Mouse (Mus musculus): ENCODE data around the gene Ankrd28. TPM values are rescaled to one million over a fixed set of nuclear protein-coding genes. Genes with fewer than 3 reads are reported as not detected.
A peak's percentile ranks its signal among the peaks of the same experiment; 100 is the strongest.
"Not testable (repeated sequence)": the region's sequence is repeated elsewhere in the genome, so short reads cannot be mapped to it uniquely, and the experiment has no call there.

Ankrd28 gene
- total RNA-seq, 2 experiments from 2014 or later = 36.7 to 49.1 TPM

- intact Hi-C loops (cut with DNase I) = no loop called here
- no peak for DNase-seq
Measured at GRCm38 (mm10) chr14:31795535-31795934, 34.9 kb downstream of the Ankrd28 start.

GRCm38 (mm10) chr14:31794776-31795126 lies 35.7 kb downstream of the Ankrd28 start:
- intact Hi-C loops (cut with DNase I) = loop anchor here (5.0 kb wide), 1 partner anchor 283 kb away; no protein-coding TSS in a partner anchor
- DNase-seq = no peak

GRCm38 (mm10) chr14:31793979-31794775 lies 36.3 kb downstream of the Ankrd28 start:
- DNase-seq = no peak
- intact Hi-C loops (cut with DNase I) = loop anchor here (5.0 kb wide), 1 partner anchor 283 kb away; no protein-coding TSS in a partner anchor

GRCm38 (mm10) chr14:31790797-31791196 lies 39.7 kb downstream of the Ankrd28 start:
- intact Hi-C loops (cut with DNase I) = loop anchor here (2.0 to 5.0 kb wide), 2 partner anchors 134 to 287 kb away; no protein-coding TSS in a partner anchor
- DNase-seq = no peak

GRCm38 (mm10) chr14:31786906-31787305 lies 43.5 kb downstream of the Ankrd28 start:
- intact Hi-C loops (cut with DNase I) = no loop called here

GRCm38 (mm10) chr14:31785681-31786080 lies 44.8 kb downstream of the Ankrd28 start:
- intact Hi-C loops (cut with DNase I) = no loop called here
- no peak for DNase-seq

More at GRCm38 (mm10) chr14:31786906-31787305, 43.5 kb downstream of the Ankrd28 start:
- DNase-seq = no peak

GRCm38 (mm10) chr14:31784975-31785374 lies 45.5 kb downstream of the Ankrd28 start:
- intact Hi-C loops (cut with DNase I) = no loop called here
- no peak for DNase-seq

- intact Hi-C loops (cut with DNase I) = loop anchor here (2.0 kb wide), 1 partner anchor 119 kb away; no protein-coding TSS in a partner anchor
Measured at GRCm38 (mm10) chr14:31781309-31782049, 49.0 kb downstream of the Ankrd28 start.

GRCm38 (mm10) chr14:31780412-31781233 lies 49.8 kb downstream of the Ankrd28 start:
- intact Hi-C loops (cut with DNase I) = loop anchor here (2.0 kb wide), 1 partner anchor 118 kb away; no protein-coding TSS in a partner anchor
- DNase-seq = no peak

More at GRCm38 (mm10) chr14:31781309-31782049, 49.0 kb downstream of the Ankrd28 start:
- DNase-seq = peak in 1 of 2 experiments; percentile 47

GRCm38 (mm10) chr14:31773518-31773917 lies 56.9 kb downstream of the Ankrd28 start:
- DNase-seq = no peak

GRCm38 (mm10) chr14:31772251-31772650 lies 58.2 kb downstream of the Ankrd28 start:
- no peak for DNase-seq
- intact Hi-C loops (cut with DNase I) = no loop called here

More at GRCm38 (mm10) chr14:31773518-31773917, 56.9 kb downstream of the Ankrd28 start:
- intact Hi-C loops (cut with DNase I) = no loop called here

- intact Hi-C loops (cut with DNase I) = no loop called here
- DNase-seq = no peak
Measured at GRCm38 (mm10) chr14:31768531-31768930, 61.9 kb downstream of the Ankrd28 start.

- DNase-seq = no peak
- intact Hi-C loops (cut with DNase I) = no loop called here
Measured at GRCm38 (mm10) chr14:31764083-31764482, 66.4 kb downstream of the Ankrd28 start.

- no peak for DNase-seq
- intact Hi-C loops (cut with DNase I) = no loop called here
Measured at GRCm38 (mm10) chr14:31761727-31762126, 68.7 kb downstream of the Ankrd28 start.

- DNase-seq = no peak
- intact Hi-C loops (cut with DNase I) = no loop called here
Measured at GRCm38 (mm10) chr14:31759195-31759594, 71.3 kb downstream of the Ankrd28 start.

GRCm38 (mm10) chr14:31758410-31758809 lies 72.0 kb downstream of the Ankrd28 start:
- DNase-seq; intact Hi-C loops (cut with DNase I): not testable (repeated sequence)

- DNase-seq = no peak
- intact Hi-C loops (cut with DNase I) = no loop called here
Measured at GRCm38 (mm10) chr14:31748239-31748873, 82.1 kb downstream of the Ankrd28 start.

GRCm38 (mm10) chr14:31742523-31742922 lies 87.9 kb downstream of the Ankrd28 start:
- intact Hi-C loops (cut with DNase I) = no loop called here

GRCm38 (mm10) chr14:31734811-31735210 lies 95.6 kb downstream of the Ankrd28 start:
- DNase-seq = no peak
- intact Hi-C loops (cut with DNase I) = no loop called here

More at GRCm38 (mm10) chr14:31742523-31742922, 87.9 kb downstream of the Ankrd28 start:
- no peak for DNase-seq

- intact Hi-C loops (cut with DNase I) = no loop called here
- DNase-seq = no peak
Measured at GRCm38 (mm10) chr14:31727522-31727921, 102.9 kb downstream of the Ankrd28 start.
